ENCODE assay signal across 10 mouse cellular contexts in the genomic region with DNA sequence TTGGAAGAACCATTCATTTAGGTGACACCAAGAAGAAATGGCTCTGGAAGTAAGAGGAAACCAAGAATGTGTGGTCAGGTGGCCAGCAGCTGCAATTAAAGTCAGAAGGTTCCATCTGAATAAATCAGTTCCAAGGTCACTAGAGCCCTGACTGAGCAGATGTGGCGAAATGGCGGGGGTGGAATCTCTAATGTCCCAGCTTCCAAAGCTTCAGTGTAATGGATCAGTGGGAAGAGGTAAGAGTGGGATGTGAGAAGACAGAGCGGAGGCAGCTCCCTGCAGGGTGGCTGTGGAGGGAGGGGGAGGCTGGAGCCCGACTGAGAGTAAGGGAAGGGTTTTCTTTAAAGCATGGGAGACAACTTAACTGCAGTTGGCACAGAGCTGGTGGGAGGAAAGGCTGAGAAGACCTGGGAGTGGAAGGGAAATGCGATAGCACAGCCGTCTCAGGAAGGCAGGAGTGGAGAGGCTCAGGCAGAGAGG. TPM values are rescaled to one million over a fixed set of nuclear protein-coding genes. Genes with fewer than 3 reads are reported as not detected.
DNase-seq lines count a peak whose midpoint lies in the region; ATAC-seq and TF ChIP-seq lines count a peak whose summit lies in the region.
"Had no signal": no experiment of that assay in that cellular context is flagged by ENCODE, and none has a peak within 500 bp of the region (broad histone marks: within the 10 kb centered on the region; RNA-seq: fewer than 3 reads in every experiment).

No protein-coding gene starts in this region.

- peak overlapping the region; percentile 15; the same call in 1 of the 2 replicates for H3K9ac ChIP-seq in heart, embryonic 15.5 days
- H3K9ac ChIP-seq in embryonic facial prominence, embryonic 14.5 days (ENCODE audit: low read depth, low read length) = no peak overlapping the region
- no peak overlapping the region for H3K9ac ChIP-seq in intestine, postnatal 0 days (ENCODE audit: low read depth, low read length)

- no peak for TF ChIP-seq CTCF in intestine, postnatal 0 days (IDR thresholded peaks at IDR 0.05; ENCODE audit: low read depth)

- H3K4me2 ChIP-seq in heart, embryonic 15.5 days = peak overlapping the region; percentile 11; the same call in 1 of the 2 replicates
- H3K4me2 ChIP-seq in embryonic facial prominence, embryonic 14.5 days (ENCODE audit: low read depth, low read length) = no peak overlapping the region
- no peak overlapping the region for H3K4me2 ChIP-seq in intestine, postnatal 0 days (replicated peaks; ENCODE audit: low read depth)

- ATAC-seq in heart, embryonic 15.5 days (replicated peaks; ENCODE audit: insufficient number of reproducible peaks, insufficient read depth, low FRiP score, low read depth) = no peak
- no peak for ATAC-seq in embryonic facial prominence, embryonic 14.5 days (ENCODE audit: low read depth)
- ATAC-seq in intestine, postnatal 0 days = no peak

- H3K4me1 ChIP-seq in heart, embryonic 15.5 days (replicated peaks) = peaks cover 55% of the 10 kb centered on the region
- H3K4me1 ChIP-seq in embryonic facial prominence, embryonic 14.5 days (ENCODE audit: control insufficient read depth, insufficient read depth, low read length) = peaks cover 7% of the 10 kb centered on the region
- peaks cover 8% of the 10 kb centered on the region; the same call in 1 of the 2 replicates for H3K4me1 ChIP-seq in intestine, postnatal 0 days (replicated peaks; ENCODE audit: control insufficient read depth, insufficient read depth, low read length)

- H3K27me3 ChIP-seq in heart, embryonic 15.5 days = no peaks in the 10 kb centered on the region
- H3K27me3 ChIP-seq in embryonic facial prominence, embryonic 14.5 days (replicated peaks; ENCODE audit: control insufficient read depth, insufficient read depth, low read length) = no peaks in the 10 kb centered on the region
- no peaks in the 10 kb centered on the region for H3K27me3 ChIP-seq in intestine, postnatal 0 days (replicated peaks; ENCODE audit: control insufficient read depth, insufficient read depth, low read length)

- DNase-seq in heart, adult 8-10 months (ENCODE audit: low spot score) = no peak
- DNase-seq in adipocyte (ENCODE audit: low spot score) = peak; percentile 42
- DNase-seq in embryonic facial prominence, embryonic 14.5 days (ENCODE audit: low spot score) = peak; percentile 22
- peak; percentile 44 to 63 for DNase-seq in kidney, postnatal 4 days
- DNase-seq in cerebellum, postnatal 4 days (ENCODE audit: low spot score in 2 of 2) = no peak
- DNase-seq in cerebellum, adult 11-12 months = no peak
- DNase-seq: cerebellum, postnatal 36 days had no signal

- H3K9me3 ChIP-seq in heart, embryonic 15.5 days (replicated peaks) = no peaks in the 10 kb centered on the region
- H3K9me3 ChIP-seq in embryonic facial prominence, embryonic 14.5 days (ENCODE audit: control insufficient read depth, low read length) = no peaks in the 10 kb centered on the region
- H3K9me3 ChIP-seq in intestine, postnatal 0 days (ENCODE audit: control insufficient read depth) = no peaks in the 10 kb centered on the region
- H3K9me3 ChIP-seq: G1E had no signal

- 36% methylated on average over 6 of the region's 6 CpGs for WGBS in heart, embryonic 15.5 days
- WGBS in embryonic facial prominence, embryonic 14.5 days = 41% methylated on average over 6 of the region's 6 CpGs
- 63% methylated on average over 6 of the region's 6 CpGs for WGBS in intestine, postnatal 0 days

- peak overlapping the region; percentile 86 for H3K27ac ChIP-seq in heart, embryonic 15.5 days
- H3K27ac ChIP-seq in embryonic facial prominence, embryonic 14.5 days (replicated peaks; ENCODE audit: low read depth, low read length) = no peak overlapping the region
- H3K27ac ChIP-seq in intestine, postnatal 0 days (ENCODE audit: low read depth, low read length) = no peak overlapping the region

- H3K4me3 ChIP-seq in heart, embryonic 15.5 days = no peak overlapping the region
- H3K4me3 ChIP-seq in embryonic facial prominence, embryonic 14.5 days (ENCODE audit: low read depth, low read length) = no peak overlapping the region
- no peak overlapping the region for H3K4me3 ChIP-seq in intestine, postnatal 0 days (ENCODE audit: low read depth, low read length)

- no peaks in the 10 kb centered on the region for H3K36me3 ChIP-seq in heart, embryonic 15.5 days
- no peaks in the 10 kb centered on the region for H3K36me3 ChIP-seq in embryonic facial prominence, embryonic 14.5 days (ENCODE audit: control insufficient read depth, insufficient read depth, low read length)
- peaks cover 3% of the 10 kb centered on the region; the same call in 1 of the 2 replicates for H3K36me3 ChIP-seq in intestine, postnatal 0 days (ENCODE audit: control insufficient read depth, insufficient read depth)

RNA-seq across cellular contexts. Expression of a gene that starts 3.2 kb away (rescaled TPM):
- 289 and 356 TPM in 2 replicates for polyA plus RNA-seq in heart, embryonic 15.5 days (2015; fragmentation: Nextera tagmentation; extraction: Ambion mirVana)
- total RNA-seq in heart, adult 8-10 months (2022) = 100 to 1,000 TPM; 214 to 247 (median 224) TPM
- polyA plus RNA-seq in embryonic facial prominence, embryonic 14.5 days (2014; fragmentation: Nextera tagmentation; extraction: Ambion mirVana) = 153 and 165 TPM in 2 replicates
- 114 and 116 TPM in 2 replicates for polyA plus RNA-seq in intestine, postnatal 0 days (2015; fragmentation: Nextera tagmentation; extraction: Ambion mirVana)

RNA-seq across cellular contexts. Expression of a gene that starts 16.5 kb away (rescaled TPM):
- polyA plus RNA-seq in heart, embryonic 15.5 days (2015; fragmentation: Nextera tagmentation; extraction: Ambion mirVana) = 54.8 and 57.1 TPM in 2 replicates
- total RNA-seq in heart, adult 8-10 months (2022) = 100 to 1,000 TPM; 272 to 302 (median 297) TPM
- 43.0 and 53.0 TPM in 2 replicates for polyA plus RNA-seq in embryonic facial prominence, embryonic 14.5 days (2014; fragmentation: Nextera tagmentation; extraction: Ambion mirVana)
- 61.3 and 68.5 TPM in 2 replicates for polyA plus RNA-seq in intestine, postnatal 0 days (2015; fragmentation: Nextera tagmentation; extraction: Ambion mirVana)

RNA-seq across cellular contexts. Expression of a gene that starts 59.3 kb away (rescaled TPM):
- polyA plus RNA-seq in heart, embryonic 15.5 days (2015; fragmentation: Nextera tagmentation; extraction: Ambion mirVana) = 15.2 and 21.2 TPM in 2 replicates
- total RNA-seq in heart, adult 8-10 months (2022) = 10 to 100 TPM in 2 of 4 experiments, 1 to 10 TPM in 2; 7.4 to 15.0 (median 11.4) TPM
- polyA plus RNA-seq in embryonic facial prominence, embryonic 14.5 days (2014; fragmentation: Nextera tagmentation; extraction: Ambion mirVana) = 40.6 and 46.2 TPM in 2 replicates
- polyA plus RNA-seq in intestine, postnatal 0 days (2015; fragmentation: Nextera tagmentation; extraction: Ambion mirVana) = 10.4 and 10.9 TPM in 2 replicates

Comparison
In these comparisons a context has a peak if more than half of its experiments do, and no peak if none do; other contexts are left out.
1. DNase-seq: peak in adipocyte (single experiment), embryonic facial prominence, embryonic 14.5 days (single experiment) and kidney, postnatal 4 days (2 of 2); none in heart, adult 8-10 months (single experiment), cerebellum, postnatal 4 days (0 of 2) and cerebellum, adult 11-12 months (single experiment).